Mouse (Mus musculus): ENCODE measurements around the gene Sec23ip.
"Not testable (repeated sequence)": the region's sequence is repeated elsewhere in the genome, so short reads cannot be mapped to it uniquely, and the experiment has no call there.

GRCm38 (mm10) chr7:128699959-128700358 lies 44.8 kb upstream of the Sec23ip start:
- TF ChIP-seq CTCF (IDR thresholded peaks at IDR 0.05; ENCODE audit: control insufficient read depth, insufficient read depth, insufficient replicate concordance, low read depth, low read length); POLR2A (IDR thresholded peaks at IDR 0.05; ENCODE audit: control insufficient read depth, low read depth, low read length): not testable (repeated sequence)

Measured in testis, adult 2 months (tissue).